Mouse (Mus musculus) liver, embryonic 14.5 days (tissue): ENCODE data around the gene Olfr550.

Experiments
- CTCF ChIP-seq: IDR thresholded peaks from 2 replicates; pipeline ENCODE4 v1.5.1; 2016; ENCODE audit warnings: antibody characterized with exemption, low read depth, control low read depth
- EP300 ChIP-seq: IDR thresholded peaks from 2 replicates; pipeline ENCODE4 v1.6.1; 2016; ENCODE audit warnings: antibody characterized with exemption, low read depth

DNA sequence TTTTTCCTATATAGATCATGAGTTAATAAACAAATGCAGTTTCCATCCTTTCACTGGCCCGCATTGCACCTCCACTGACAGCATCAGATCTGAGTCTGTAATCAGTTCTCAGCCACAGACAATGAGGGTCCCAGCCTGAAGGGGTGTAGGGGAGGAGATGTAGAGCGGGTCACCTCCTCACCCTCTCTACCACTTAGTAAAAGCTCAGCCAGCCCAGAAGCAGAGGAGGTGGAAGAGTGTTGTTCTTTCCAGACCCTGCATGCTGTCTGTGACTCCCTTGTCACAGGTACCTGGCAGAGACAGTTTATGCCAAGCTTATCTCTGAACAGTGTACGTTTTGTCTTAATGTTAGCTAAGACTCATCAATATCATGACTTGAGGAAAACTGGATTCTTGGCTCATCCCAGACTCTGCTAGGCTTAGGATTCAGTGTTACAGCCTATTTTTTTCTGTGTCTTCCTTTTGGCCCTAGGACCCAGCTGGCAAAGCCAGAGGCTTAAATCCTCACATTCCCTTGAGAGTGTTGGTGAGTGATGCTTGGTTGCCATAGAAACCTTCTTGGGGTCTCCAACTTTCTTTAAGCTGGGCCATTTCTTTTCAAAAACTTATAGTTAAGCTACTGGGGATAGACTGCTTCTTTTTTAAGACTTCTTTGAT, 2.1 kb downstream of the Olfr550 start:
- TF ChIP-seq EP300 (no peak), CTCF (no peak)
